Mouse (Mus musculus): Measurements from ENCODE around the gene H2afy2. TPM values are rescaled to one million over a fixed set of nuclear protein-coding genes. Genes with fewer than 3 reads are reported as not detected.
A peak's percentile ranks its signal among the peaks of the same experiment; 100 is the strongest.

Gene H2afy2
- total RNA-seq, 1 experiment, result 18.7 TPM

DNA sequence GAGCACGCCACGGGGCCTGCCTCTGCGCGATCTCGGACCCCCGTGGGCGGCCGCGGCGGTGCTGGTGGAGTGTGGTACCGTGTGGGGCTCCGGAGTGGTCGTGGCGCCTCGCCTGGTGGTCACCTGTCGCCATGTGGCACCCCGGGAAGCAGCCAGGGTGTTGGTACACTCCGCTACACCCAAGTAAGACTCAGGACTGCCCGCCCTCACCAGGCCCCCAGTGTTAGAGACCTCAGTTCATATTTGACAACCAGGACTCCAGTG, 87.5 kb downstream of the H2afy2 start:
- no peak for DNase-seq (ENCODE audit: low read depth, low spot score)
- Histone ChIP-seq H3K36me3 (ENCODE audit: control insufficient read depth, insufficient read depth, low read length, poor library complexity, severe bottlenecking) (peaks cover 10% of the 10 kb centered on the region), H3K4me1 (ENCODE audit: control insufficient read depth in 2 of 2, insufficient read depth in 2 of 2, low read length in 2 of 2, poor library complexity in 1 of 2) (peaks cover 0 to 1% of the 10 kb centered on the region in 2 experiments; a peak in 1 of 4 replicates), H3K9ac (ENCODE audit: insufficient read depth, low read depth, low read length, poor library complexity, severe bottlenecking) (peak overlapping the region; percentile 88), H3K4me3 (ENCODE audit: insufficient read depth in 1 of 2, low read depth in 1 of 2, low read length in 2 of 2, poor library complexity in 1 of 2, severe bottlenecking in 1 of 2) (peak overlapping the region; percentile 89 to 96), H3K27ac (ENCODE audit: insufficient read depth, low read depth, low read length, poor library complexity, severe bottlenecking) (no peak overlapping the region), H3K9me3 (ENCODE audit: control insufficient read depth, insufficient read depth, low read depth, low read length) (no peaks in the 10 kb centered on the region)
- in situ Hi-C loops (cut with MboI; ENCODE audit: low sequenced_read_pairs in 2 of 2, unreplicated experiment in 2 of 2), result no loop called here
- TF ChIP-seq MAFK (IDR thresholded peaks at IDR 0.05; ENCODE audit: insufficient read depth, low read depth, low read length), result no peak
- no peak for TF ChIP-seq ZNF384 (IDR thresholded peaks at IDR 0.05; ENCODE audit: low read depth, low read length)
- TF ChIP-seq CHD2 (IDR thresholded peaks at IDR 0.05; ENCODE audit: low read depth, low read length), result no peak
- no peak for TF ChIP-seq HCFC1 (IDR thresholded peaks at IDR 0.05; ENCODE audit: borderline replicate concordance, insufficient read depth, low read length)
- no peak for TF ChIP-seq ZC3H11A (IDR thresholded peaks at IDR 0.05; ENCODE audit: borderline replicate concordance, low read depth, low read length)

DNA sequence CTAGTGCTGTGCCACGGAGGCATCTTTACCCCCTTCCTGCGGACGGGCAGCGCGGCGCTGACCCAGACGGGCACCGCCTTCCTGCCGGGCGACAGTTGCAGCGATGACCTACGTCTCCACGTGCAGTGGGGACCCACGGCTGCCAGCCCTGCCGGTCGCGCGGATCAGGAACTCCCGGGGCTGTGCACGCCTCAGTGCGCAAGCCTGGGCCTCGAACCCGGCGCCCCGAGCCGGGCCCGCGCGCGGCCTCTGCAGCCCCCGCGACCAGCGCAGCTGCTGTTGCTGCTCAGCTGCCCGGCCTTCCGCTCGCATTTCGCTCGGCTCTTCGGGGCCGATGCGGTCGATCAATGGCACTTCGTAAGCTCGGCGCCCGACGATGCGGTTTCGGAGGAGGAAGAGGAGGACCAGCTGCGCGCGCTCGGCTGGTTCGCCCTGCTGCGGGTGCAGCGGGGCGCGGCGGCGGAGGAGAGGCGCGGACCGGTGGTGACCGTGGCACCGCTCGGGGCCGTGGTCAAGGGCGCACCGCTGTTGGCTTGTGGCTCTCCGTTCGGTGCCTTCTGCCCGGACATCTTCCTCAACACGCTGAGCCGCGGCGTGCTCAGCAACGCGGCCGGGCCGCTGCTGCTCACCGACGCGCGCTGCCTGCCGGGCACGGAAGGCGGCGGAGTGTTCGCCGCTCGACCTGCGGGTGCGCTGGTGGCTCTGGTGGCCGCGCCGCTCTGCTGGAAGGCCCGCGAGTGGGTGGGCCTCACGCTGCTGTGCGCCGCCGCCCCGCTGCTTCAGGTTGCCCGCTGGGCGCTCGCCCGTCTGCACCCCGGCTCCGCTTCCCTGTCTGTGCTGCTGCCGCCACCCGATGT, 88.0 kb downstream of the H2afy2 start:
- TF ChIP-seq ZNF384 (IDR thresholded peaks at IDR 0.05; ENCODE audit: low read depth, low read length) (no peak), HCFC1 (IDR thresholded peaks at IDR 0.05; ENCODE audit: borderline replicate concordance, insufficient read depth, low read length) (no peak), CHD2 (IDR thresholded peaks at IDR 0.05; ENCODE audit: low read depth, low read length) (no peak), ZC3H11A (IDR thresholded peaks at IDR 0.05; ENCODE audit: borderline replicate concordance, low read depth, low read length) (no peak), MAFK (IDR thresholded peaks at IDR 0.05; ENCODE audit: insufficient read depth, low read depth, low read length) (no peak)
- H3K4me3 ChIP-seq (ENCODE audit: insufficient read depth in 1 of 2, low read depth in 1 of 2, low read length in 2 of 2, poor library complexity in 1 of 2, severe bottlenecking in 1 of 2), result peak overlapping the region; percentile 89 to 96
- no peaks in the 10 kb centered on the region for H3K9me3 ChIP-seq (ENCODE audit: control insufficient read depth, insufficient read depth, low read depth, low read length)
- in situ Hi-C loops (cut with MboI; ENCODE audit: low sequenced_read_pairs in 2 of 2, unreplicated experiment in 2 of 2), result no loop called here
- peaks cover 0 to 1% of the 10 kb centered on the region in 2 experiments; a peak in 1 of 4 replicates for H3K4me1 ChIP-seq (ENCODE audit: control insufficient read depth in 2 of 2, insufficient read depth in 2 of 2, low read length in 2 of 2, poor library complexity in 1 of 2)
- DNase-seq (ENCODE audit: low read depth, low spot score), result no peak
- no peak overlapping the region for H3K27ac ChIP-seq (ENCODE audit: insufficient read depth, low read depth, low read length, poor library complexity, severe bottlenecking)
- peaks cover 15% of the 10 kb centered on the region for H3K36me3 ChIP-seq (ENCODE audit: control insufficient read depth, insufficient read depth, low read length, poor library complexity, severe bottlenecking)
- peak overlapping the region; percentile 88 for H3K9ac ChIP-seq (ENCODE audit: insufficient read depth, low read depth, low read length, poor library complexity, severe bottlenecking)

DNA sequence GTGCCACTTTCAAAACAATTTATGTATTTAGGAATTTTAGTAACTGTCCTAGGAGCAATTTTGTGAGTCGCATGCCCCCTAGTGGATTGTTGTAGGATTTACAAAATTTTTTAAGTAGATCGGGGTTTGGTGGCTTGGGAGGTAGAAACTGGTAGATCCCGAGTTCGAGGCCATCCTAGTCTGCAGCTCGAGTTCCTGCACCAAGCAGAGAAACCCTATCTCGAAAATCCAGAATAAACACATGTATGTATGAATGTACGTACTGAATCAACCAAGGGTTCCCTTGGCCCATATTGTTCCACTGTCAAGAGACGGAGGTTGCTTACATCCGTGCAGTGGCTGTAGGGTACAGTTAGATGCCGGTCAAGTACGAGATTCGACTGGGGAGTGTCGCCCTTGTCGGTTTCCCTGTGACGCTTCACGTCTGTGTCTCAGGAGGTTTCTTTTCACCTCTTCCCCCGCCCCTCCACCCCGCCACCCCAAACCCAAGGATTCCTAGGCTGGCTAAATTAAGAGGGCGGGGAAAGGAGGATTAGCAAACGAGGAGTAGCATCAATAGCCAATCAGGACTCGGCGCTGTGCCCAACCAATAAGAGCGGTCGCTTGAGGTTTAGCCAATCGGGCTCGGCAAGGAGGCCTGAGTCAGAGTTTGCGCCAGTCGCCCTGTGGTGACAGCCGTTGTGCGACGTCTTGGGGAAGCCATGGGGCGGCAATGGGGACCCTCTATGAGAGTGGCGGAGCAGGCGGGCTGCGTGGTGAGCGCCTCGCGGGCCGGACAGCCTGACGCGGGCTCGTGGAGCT, 88.9 kb downstream of the H2afy2 start, which contains the start of gene Tysnd1:
Gene Tysnd1, plus strand, starts transcription at position 645 of the 801 bp plus-strand sequence.
- peak within 1 kb of the TSS; percentile 89 to 96 for H3K4me3 ChIP-seq (ENCODE audit: insufficient read depth in 1 of 2, low read depth in 1 of 2, low read length in 2 of 2, poor library complexity in 1 of 2, severe bottlenecking in 1 of 2)
- in situ Hi-C loops (cut with MboI; ENCODE audit: low sequenced_read_pairs in 2 of 2, unreplicated experiment in 2 of 2), result no loop called here
- peaks cover 0 to 1% of the 10 kb centered on the region in 2 experiments; a peak in 1 of 4 replicates for H3K4me1 ChIP-seq (ENCODE audit: control insufficient read depth in 2 of 2, insufficient read depth in 2 of 2, low read length in 2 of 2, poor library complexity in 1 of 2)
- peak within 1 kb of the TSS; percentile 88 for H3K9ac ChIP-seq (ENCODE audit: insufficient read depth, low read depth, low read length, poor library complexity, severe bottlenecking)
- H3K9me3 ChIP-seq (ENCODE audit: control insufficient read depth, insufficient read depth, low read depth, low read length), result no peaks in the 10 kb centered on the region
- H3K36me3 ChIP-seq (ENCODE audit: control insufficient read depth, insufficient read depth, low read length, poor library complexity, severe bottlenecking), result peaks cover 15% of the 10 kb centered on the region
- peak; percentile 94 for DNase-seq (ENCODE audit: low read depth, low spot score)
- H3K27ac ChIP-seq (ENCODE audit: insufficient read depth, low read depth, low read length, poor library complexity, severe bottlenecking), result no peak within 1 kb of the TSS
- peak; percentile 72; the same call in 1 of the 2 replicates for TF ChIP-seq CHD2 (IDR thresholded peaks at IDR 0.05; ENCODE audit: low read depth, low read length)
- peak; percentile 52; the same call in 1 of the 2 replicates for TF ChIP-seq ZC3H11A (IDR thresholded peaks at IDR 0.05; ENCODE audit: borderline replicate concordance, low read depth, low read length)
- TF ChIP-seq MAFK (IDR thresholded peaks at IDR 0.05; ENCODE audit: insufficient read depth, low read depth, low read length), result no peak
- no peak for TF ChIP-seq ZNF384 (IDR thresholded peaks at IDR 0.05; ENCODE audit: low read depth, low read length)
- TF ChIP-seq HCFC1 (IDR thresholded peaks at IDR 0.05; ENCODE audit: borderline replicate concordance, insufficient read depth, low read length), result peak; percentile 86

DNA sequence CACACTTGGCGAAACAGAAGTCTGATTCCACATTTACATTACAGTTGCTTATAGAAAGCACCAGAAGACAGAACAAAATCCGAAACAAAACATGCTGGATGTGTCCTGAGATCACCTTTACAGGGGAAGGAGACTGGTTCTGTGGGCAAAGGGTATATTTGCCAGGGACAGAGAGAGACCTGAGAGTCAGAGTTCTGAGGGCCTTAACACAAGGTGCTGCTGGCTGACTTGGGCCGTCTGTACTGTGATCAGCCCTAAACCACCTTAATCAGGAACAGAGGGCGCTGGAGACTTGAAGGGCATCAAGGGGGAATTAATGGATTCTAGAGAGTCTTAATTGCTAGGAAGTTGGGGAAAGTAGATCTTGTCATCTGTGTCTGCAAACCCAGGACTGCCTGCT, 90.4 kb downstream of the H2afy2 start:
- Histone ChIP-seq H3K9ac (ENCODE audit: insufficient read depth, low read depth, low read length, poor library complexity, severe bottlenecking) (no peak overlapping the region), H3K4me3 (ENCODE audit: insufficient read depth in 1 of 2, low read depth in 1 of 2, low read length in 2 of 2, poor library complexity in 1 of 2, severe bottlenecking in 1 of 2) (no peak overlapping the region), H3K9me3 (ENCODE audit: control insufficient read depth, insufficient read depth, low read depth, low read length) (no peaks in the 10 kb centered on the region), H3K4me1 (ENCODE audit: control insufficient read depth in 2 of 2, insufficient read depth in 2 of 2, low read length in 2 of 2, poor library complexity in 1 of 2) (peaks cover 0 to 1% of the 10 kb centered on the region in 2 experiments; a peak in 1 of 4 replicates), H3K27ac (ENCODE audit: insufficient read depth, low read depth, low read length, poor library complexity, severe bottlenecking) (no peak overlapping the region), H3K36me3 (ENCODE audit: control insufficient read depth, insufficient read depth, low read length, poor library complexity, severe bottlenecking) (peaks cover 26% of the 10 kb centered on the region)
- TF ChIP-seq CHD2 (IDR thresholded peaks at IDR 0.05; ENCODE audit: low read depth, low read length) (no peak), HCFC1 (IDR thresholded peaks at IDR 0.05; ENCODE audit: borderline replicate concordance, insufficient read depth, low read length) (no peak), ZNF384 (IDR thresholded peaks at IDR 0.05; ENCODE audit: low read depth, low read length) (no peak), ZC3H11A (IDR thresholded peaks at IDR 0.05; ENCODE audit: borderline replicate concordance, low read depth, low read length) (no peak), MAFK (IDR thresholded peaks at IDR 0.05; ENCODE audit: insufficient read depth, low read depth, low read length) (no peak)
- no peak for DNase-seq (ENCODE audit: low read depth, low spot score)
- in situ Hi-C loops (cut with MboI; ENCODE audit: low sequenced_read_pairs in 2 of 2, unreplicated experiment in 2 of 2), result no loop called here
